Mouse (Mus musculus): ENCODE measurements around the gene Rnaseh2a. TPM values are rescaled to one million over a fixed set of nuclear protein-coding genes. Genes with fewer than 3 reads are reported as not detected.
A peak's percentile ranks its signal among the peaks of the same experiment; 100 is the strongest.

Gene Rnaseh2a
- polyA plus RNA-seq (2012; rRNA removed) = 58.7 and 61.5 TPM in 2 replicates

DNA sequence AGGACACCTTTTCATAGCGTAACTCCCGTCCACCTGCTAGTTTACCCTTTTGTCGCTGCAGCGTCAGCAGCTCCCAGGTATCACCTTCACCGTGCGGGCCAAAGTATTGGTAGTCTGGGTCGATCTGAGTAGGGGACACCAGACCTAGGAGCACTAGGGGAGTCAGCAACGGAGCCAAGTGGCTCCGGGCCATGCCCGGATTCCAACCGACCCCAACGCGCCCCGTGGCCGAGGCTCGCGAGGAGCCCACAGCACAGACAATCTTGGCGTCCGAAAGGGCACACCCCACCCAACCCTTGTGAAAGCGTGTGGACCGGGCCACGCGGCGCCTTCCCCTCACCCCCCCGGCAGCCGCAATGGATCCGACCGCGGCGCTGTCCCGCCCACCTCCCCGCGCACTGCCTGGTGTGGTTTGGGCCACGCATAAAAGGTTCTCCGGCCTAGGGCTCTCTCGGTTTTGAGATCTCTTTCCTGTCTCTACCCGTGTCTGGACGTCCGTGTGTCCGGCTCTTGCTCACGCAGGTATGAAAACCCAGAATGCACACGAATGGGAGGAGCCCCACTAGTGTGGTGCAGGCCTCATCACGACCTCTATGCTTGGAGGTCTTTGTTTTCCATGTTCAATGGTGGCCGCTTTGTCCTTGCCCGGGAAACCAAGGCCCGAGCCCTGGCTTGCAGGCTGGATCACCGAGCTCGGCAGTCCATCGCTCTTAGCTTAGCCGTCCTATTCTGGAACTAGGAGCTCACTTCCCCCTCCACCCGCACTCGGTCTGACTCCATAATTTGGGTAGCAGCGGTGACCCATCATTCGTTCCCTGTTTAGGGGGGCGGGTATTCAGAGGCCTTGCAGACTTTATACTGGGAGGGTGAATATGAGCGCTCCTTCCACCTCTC lies at the start of gene Rnaseh2a, which contains the start of the genes Gm49661 and Prdx2:
Rnaseh2a (minus strand) TSS at position 527 of the 894 bp plus-strand sequence.
Gm49661 (minus strand) TSS at position 193 of the 894 bp plus-strand sequence.
Prdx2 (plus strand) TSS at position 347 of the 894 bp plus-strand sequence.
- TF ChIP-seq CTCF (IDR thresholded peaks at IDR 0.05; ENCODE audit: borderline replicate concordance, insufficient read depth, low read depth, low read length) (no peak), POLR2A (IDR thresholded peaks at IDR 0.05; ENCODE audit: borderline replicate concordance, insufficient read depth, low read length) (peak; percentile 92; the same call in 1 of the 2 replicates)
- Histone ChIP-seq H3K4me3 (replicated peaks; ENCODE audit: insufficient read depth, low read depth, low read length) (peak within 1 kb of the TSS; percentile 90), H3K27me3 (ENCODE audit: control insufficient read depth, insufficient read depth, low read length) (no peaks in the 10 kb centered on the region), H3K4me1 (ENCODE audit: control insufficient read depth, insufficient read depth, low read length) (peaks cover 5% of the 10 kb centered on the region; the same call in 1 of the 2 replicates), H3K27ac (ENCODE audit: insufficient read depth, low read length) (peak within 1 kb of the TSS; percentile 60)
- under 1% methylated on average over 56 of the region's 56 CpGs for WGBS
- peak; percentile 81 to 84 for DNase-seq

DNA sequence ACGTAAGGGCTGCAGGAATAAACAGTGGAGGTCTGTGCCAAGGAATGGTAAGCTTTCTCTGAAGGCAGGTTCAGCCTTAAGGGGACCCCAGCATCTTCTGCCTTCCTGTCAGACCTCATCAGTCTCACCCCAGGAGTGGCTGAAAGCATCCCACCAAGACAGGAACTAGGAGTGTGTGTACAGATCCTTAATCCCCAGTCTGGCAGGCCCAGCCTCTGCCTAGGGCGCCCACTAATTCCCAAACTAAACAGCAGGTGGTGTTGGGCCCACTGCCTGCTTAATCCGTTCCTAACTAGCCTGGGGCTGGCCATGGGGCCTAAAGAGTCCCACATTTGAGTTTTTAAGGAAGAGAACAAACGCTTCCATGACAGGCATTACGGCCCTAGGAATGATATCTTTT lies 47.6 kb upstream of the Rnaseh2a start:
- H3K4me3 ChIP-seq (replicated peaks; ENCODE audit: insufficient read depth, low read depth, low read length) = no peak overlapping the region

DNA sequence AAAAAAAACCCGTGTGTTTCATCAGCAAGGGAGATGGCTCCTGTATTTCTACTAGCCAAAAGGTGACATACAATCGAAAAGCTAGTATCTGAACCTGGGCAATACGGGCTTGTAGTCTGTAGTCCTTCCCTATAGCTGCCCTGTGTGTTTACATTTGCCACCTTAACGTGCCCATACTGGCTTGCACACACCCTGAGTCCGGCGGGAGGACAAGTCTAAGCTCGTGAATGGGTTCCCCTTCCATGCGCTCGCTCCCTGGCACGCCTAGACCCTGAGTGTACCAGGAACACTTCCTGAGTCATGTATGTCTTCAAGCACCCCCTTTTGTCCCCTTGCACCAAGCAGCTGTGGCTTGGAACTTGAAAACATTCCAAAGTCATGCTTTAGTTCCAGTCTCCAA lies 47.2 kb upstream of the Rnaseh2a start:
- 62% methylated on average over 10 of the region's 10 CpGs for WGBS
- DNase-seq = no peak
- TF ChIP-seq CTCF (IDR thresholded peaks at IDR 0.05; ENCODE audit: borderline replicate concordance, insufficient read depth, low read depth, low read length) (no peak), POLR2A (IDR thresholded peaks at IDR 0.05; ENCODE audit: borderline replicate concordance, insufficient read depth, low read length) (no peak)

More for the DNA sequence above, 47.6 kb upstream of the Rnaseh2a start:
- Histone ChIP-seq H3K27ac (ENCODE audit: insufficient read depth, low read length) (no peak overlapping the region; the same call in 1 of the 2 replicates), H3K4me1 (ENCODE audit: control insufficient read depth, insufficient read depth, low read length) (0 out of 2 replicates have a peak, but pooled peaks cover 3% of the 10 kb centered on the region), H3K27me3 (ENCODE audit: control insufficient read depth, insufficient read depth, low read length) (no peaks in the 10 kb centered on the region)
- no peak for TF ChIP-seq CTCF (IDR thresholded peaks at IDR 0.05; ENCODE audit: borderline replicate concordance, insufficient read depth, low read depth, low read length)
- no peak for TF ChIP-seq POLR2A (IDR thresholded peaks at IDR 0.05; ENCODE audit: borderline replicate concordance, insufficient read depth, low read length)
- DNase-seq = no peak
- WGBS = 34% methylated on average over 5 of the region's 5 CpGs

DNA sequence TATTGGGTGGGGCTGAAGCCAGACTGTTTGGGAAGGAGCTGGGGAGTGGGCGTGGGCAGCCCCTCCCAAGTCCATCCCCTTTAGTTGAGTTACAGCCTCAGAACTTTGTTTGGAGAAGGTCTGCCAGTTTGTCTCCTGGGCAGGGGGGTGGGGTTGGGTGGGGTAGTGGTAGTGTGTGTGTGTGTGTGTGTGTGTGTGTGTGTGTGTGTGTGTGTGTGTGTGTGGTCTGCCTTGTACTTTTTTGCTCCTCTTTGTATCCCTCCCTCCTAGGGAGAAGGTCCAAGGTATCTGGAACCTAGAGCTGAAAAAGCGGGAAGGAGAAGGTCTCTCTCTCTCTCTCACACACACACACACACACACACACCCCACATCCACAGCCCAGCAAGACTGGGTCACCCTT lies 44.9 kb upstream of the Rnaseh2a start, which contains the start of gene Best2:
Best2 (minus strand) TSS at position 101 of the 400 bp plus-strand sequence.
- H3K27ac ChIP-seq (ENCODE audit: insufficient read depth, low read length) = no peak within 1 kb of the TSS
- TF ChIP-seq POLR2A (IDR thresholded peaks at IDR 0.05; ENCODE audit: borderline replicate concordance, insufficient read depth, low read length) (no peak), CTCF (IDR thresholded peaks at IDR 0.05; ENCODE audit: borderline replicate concordance, insufficient read depth, low read depth, low read length) (no peak)
- H3K4me1 ChIP-seq (ENCODE audit: control insufficient read depth, insufficient read depth, low read length) = no peaks in the 10 kb centered on the region
- no peak for DNase-seq
- 60% methylated on average over 2 of the region's 2 CpGs for WGBS
- H3K27me3 ChIP-seq (ENCODE audit: control insufficient read depth, insufficient read depth, low read length) = peaks cover 3% of the 10 kb centered on the region; the same call in 1 of the 2 replicates
- peak within 1 kb of the TSS; percentile 63 for H3K4me3 ChIP-seq (replicated peaks; ENCODE audit: insufficient read depth, low read depth, low read length)

More for the DNA sequence above, 47.2 kb upstream of the Rnaseh2a start:
- H3K27ac ChIP-seq (ENCODE audit: insufficient read depth, low read length) = no peak overlapping the region
- no peaks in the 10 kb centered on the region for H3K4me1 ChIP-seq (ENCODE audit: control insufficient read depth, insufficient read depth, low read length)
- no peaks in the 10 kb centered on the region for H3K27me3 ChIP-seq (ENCODE audit: control insufficient read depth, insufficient read depth, low read length)
- H3K4me3 ChIP-seq (replicated peaks; ENCODE audit: insufficient read depth, low read depth, low read length) = no peak overlapping the region

DNA sequence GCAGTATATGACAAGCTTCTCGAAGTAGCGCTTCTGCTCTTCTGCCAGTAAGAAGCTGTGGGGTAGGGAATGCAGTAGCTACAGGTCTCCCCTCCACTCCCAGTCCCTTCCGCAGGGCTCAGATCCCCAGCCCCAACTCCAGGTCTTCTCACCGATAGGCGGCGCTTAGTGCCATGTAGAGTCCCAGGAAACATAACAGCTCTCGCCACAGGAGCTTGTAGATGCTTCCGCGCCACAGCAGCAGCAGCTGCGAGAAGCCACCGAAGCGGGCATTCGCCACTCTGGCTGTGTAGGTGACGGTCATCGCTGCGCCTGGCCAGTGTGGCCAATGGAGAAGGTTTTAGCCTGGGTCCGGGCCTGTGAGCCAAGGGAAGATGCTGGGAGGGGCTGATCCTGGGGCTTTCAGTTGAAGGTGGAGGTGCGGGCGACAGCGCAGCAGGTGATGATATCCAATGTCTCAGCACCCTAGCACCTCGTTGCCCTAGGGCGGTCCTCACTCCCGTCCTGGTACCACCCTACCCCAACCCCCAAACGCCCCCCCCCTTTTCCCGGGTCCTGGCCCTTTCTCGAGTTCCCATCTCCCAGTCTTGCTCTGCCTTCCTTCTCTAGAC lies 43.8 kb upstream of the Rnaseh2a start:
- H3K4me1 ChIP-seq (ENCODE audit: control insufficient read depth, insufficient read depth, low read length) = no peaks in the 10 kb centered on the region
- peak; percentile 67 for TF ChIP-seq CTCF (IDR thresholded peaks at IDR 0.05; ENCODE audit: borderline replicate concordance, insufficient read depth, low read depth, low read length)
- TF ChIP-seq POLR2A (IDR thresholded peaks at IDR 0.05; ENCODE audit: borderline replicate concordance, insufficient read depth, low read length) = 0 out of 2 replicates have a peak, but pooled peaks have one; percentile 15
- WGBS = 4% methylated on average over 26 of the region's 26 CpGs
- H3K27me3 ChIP-seq (ENCODE audit: control insufficient read depth, insufficient read depth, low read length) = peaks cover 3% of the 10 kb centered on the region; the same call in 1 of the 2 replicates
- no peak overlapping the region for H3K27ac ChIP-seq (ENCODE audit: insufficient read depth, low read length)
- DNase-seq = peak; percentile 71 to 78
- H3K4me3 ChIP-seq (replicated peaks; ENCODE audit: insufficient read depth, low read depth, low read length) = peak overlapping the region; percentile 63

DNA sequence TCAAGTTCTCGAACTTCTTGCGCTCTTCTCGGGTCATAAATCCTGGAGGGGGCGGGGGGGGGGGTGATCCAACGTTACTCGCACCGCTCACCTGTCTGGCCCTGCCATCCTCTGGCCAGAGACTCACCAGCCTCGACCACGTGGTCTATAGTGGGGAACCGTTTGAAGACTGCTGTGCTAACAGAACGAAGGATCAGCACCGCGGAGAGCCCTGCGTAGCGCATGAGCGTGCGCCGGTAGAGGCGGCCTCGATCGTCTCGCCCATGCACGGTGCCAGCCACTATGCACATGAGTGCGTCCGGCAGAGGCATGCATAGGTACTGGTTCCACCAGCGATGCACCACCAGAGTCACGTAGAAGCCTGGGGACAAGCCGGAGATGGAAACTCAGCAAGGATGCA lies 41.7 kb upstream of the Rnaseh2a start:
- Histone ChIP-seq H3K27me3 (ENCODE audit: control insufficient read depth, insufficient read depth, low read length) (peaks cover 6% of the 10 kb centered on the region; the same call in 1 of the 2 replicates), H3K27ac (ENCODE audit: insufficient read depth, low read length) (no peak overlapping the region), H3K4me3 (replicated peaks; ENCODE audit: insufficient read depth, low read depth, low read length) (no peak overlapping the region), H3K4me1 (ENCODE audit: control insufficient read depth, insufficient read depth, low read length) (no peaks in the 10 kb centered on the region)
- no peak for DNase-seq
- no peak for TF ChIP-seq POLR2A (IDR thresholded peaks at IDR 0.05; ENCODE audit: borderline replicate concordance, insufficient read depth, low read length)
- TF ChIP-seq CTCF (IDR thresholded peaks at IDR 0.05; ENCODE audit: borderline replicate concordance, insufficient read depth, low read depth, low read length) = no peak
- 19% methylated on average over 28 of the region's 28 CpGs for WGBS

DNA sequence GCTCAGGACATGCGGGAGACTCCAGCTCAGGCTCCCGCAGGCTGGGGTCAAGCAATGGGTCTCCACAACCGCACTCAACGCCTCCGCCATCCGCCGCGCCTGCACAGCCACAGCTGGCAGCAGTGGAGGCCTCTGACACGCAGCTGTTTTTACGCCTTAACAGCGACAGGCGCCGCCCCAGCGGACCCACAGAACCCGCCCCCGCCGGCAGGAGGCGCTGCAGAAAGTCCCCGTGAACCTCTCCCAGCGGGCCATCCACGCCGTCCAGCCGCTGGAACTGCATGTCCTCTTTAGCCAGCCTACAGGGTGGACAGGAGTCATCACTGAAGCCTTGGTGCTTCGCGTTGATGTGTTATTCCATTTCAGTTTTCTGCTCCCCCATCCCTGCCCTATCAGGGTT lies 38.1 kb upstream of the Rnaseh2a start:
- TF ChIP-seq CTCF (IDR thresholded peaks at IDR 0.05; ENCODE audit: borderline replicate concordance, insufficient read depth, low read depth, low read length) (0 out of 2 replicates have a peak, but pooled peaks have one; percentile 10), POLR2A (IDR thresholded peaks at IDR 0.05; ENCODE audit: borderline replicate concordance, insufficient read depth, low read length) (no peak)
- H3K27me3 ChIP-seq (ENCODE audit: control insufficient read depth, insufficient read depth, low read length) = peaks cover 6% of the 10 kb centered on the region; the same call in 1 of the 2 replicates
- H3K27ac ChIP-seq (ENCODE audit: insufficient read depth, low read length) = no peak overlapping the region
- H3K4me3 ChIP-seq (replicated peaks; ENCODE audit: insufficient read depth, low read depth, low read length) = no peak overlapping the region
- no peaks in the 10 kb centered on the region for H3K4me1 ChIP-seq (ENCODE audit: control insufficient read depth, insufficient read depth, low read length)
- no peak for DNase-seq
- WGBS = 14% methylated on average over 25 of the region's 25 CpGs
